In genomic region chr5:148679586-148679985, GRCm38 (mm10) we compare ENCODE assay signal across 19 mouse cellular contexts.
DNase-seq lines count a peak whose midpoint lies in the region; ATAC-seq and TF ChIP-seq lines count a peak whose summit lies in the region.
"Had no signal": no experiment of that assay in that cellular context is flagged by ENCODE, and none has a peak within 500 bp of the region (broad histone marks: within the 10 kb centered on the region; RNA-seq: fewer than 3 reads in every experiment).

No protein-coding gene starts in this region.

- H3K36me3 ChIP-seq in hindbrain, embryonic 14.5 days (replicated peaks; ENCODE audit: control insufficient read depth, insufficient read depth) = no peaks in the 10 kb centered on the region
- H3K36me3 ChIP-seq: embryonic facial prominence, embryonic 13.5 days; G1E; heart, embryonic 15.5 days; hindbrain, embryonic 10.5 days; intestine, embryonic 15.5 days; liver, embryonic 15.5 days had no signal

- no peak overlapping the region for H3K4me2 ChIP-seq in hindbrain, embryonic 14.5 days (replicated peaks)
- H3K4me2 ChIP-seq: embryonic facial prominence, embryonic 13.5 days; heart, embryonic 15.5 days; intestine, embryonic 15.5 days; liver, embryonic 15.5 days had no signal

- TF ChIP-seq CTCF in bone marrow, adult 2 months (IDR thresholded peaks at IDR 0.05; ENCODE audit: control insufficient read depth, insufficient read depth, low read length) = no peak

- no peak overlapping the region for H3K4me3 ChIP-seq in bone marrow, adult 2 months (replicated peaks; ENCODE audit: control insufficient read depth, low read depth, low read length)
- H3K4me3 ChIP-seq in hindbrain, embryonic 14.5 days (replicated peaks; ENCODE audit: low read length) = no peak overlapping the region
- H3K4me3 ChIP-seq: embryonic facial prominence, embryonic 13.5 days; heart, embryonic 15.5 days; hindbrain, embryonic 10.5 days; intestine, embryonic 15.5 days; liver, embryonic 15.5 days had no signal

- DNase-seq in CD4-positive, CD25-positive, alpha-beta regulatory T cell, adult 2 months (ENCODE audit: low read depth, low spot score) = peak; percentile 71
- peak; percentile 50 for DNase-seq in thymus, postnatal 14 days
- DNase-seq in hindbrain, embryonic 14.5 days (ENCODE audit: low spot score) = no peak
- no peak for DNase-seq in layer of hippocampus, postnatal 25 days (ENCODE audit: extremely low spot score in 1 of 2, low spot score in 1 of 2)
- no peak for DNase-seq in heart, postnatal 25 days (ENCODE audit: low spot score)
- DNase-seq: cerebellum, adult 2 months; heart, adult 18-20 months; layer of hippocampus, postnatal 36 days; left cerebral cortex, postnatal 4 days; lung, postnatal 14 days; right cerebral cortex, postnatal 25 days had no signal

- intact Hi-C loops in heart, postnatal 25 days (cut with DNase I) = no loop called here

- H3K9ac ChIP-seq in hindbrain, embryonic 14.5 days = no peak overlapping the region
- H3K9ac ChIP-seq: embryonic facial prominence, embryonic 13.5 days; heart, embryonic 15.5 days; intestine, embryonic 15.5 days; liver, embryonic 15.5 days had no signal

- peak overlapping the region; percentile 30 for H3K27ac ChIP-seq in bone marrow, adult 2 months (ENCODE audit: control insufficient read depth, insufficient read depth, low read depth, low read length, poor library complexity)
- no peak overlapping the region for H3K27ac ChIP-seq in hindbrain, embryonic 14.5 days
- H3K27ac ChIP-seq: embryonic facial prominence, embryonic 13.5 days; heart, embryonic 15.5 days; hindbrain, embryonic 10.5 days; intestine, embryonic 15.5 days; liver, embryonic 15.5 days had no signal

- H3K27me3 ChIP-seq in hindbrain, embryonic 14.5 days (ENCODE audit: control insufficient read depth, insufficient read depth, low read length) = no peaks in the 10 kb centered on the region
- H3K27me3 ChIP-seq: embryonic facial prominence, embryonic 13.5 days; heart, embryonic 15.5 days; intestine, embryonic 15.5 days; liver, embryonic 15.5 days had no signal

- no peaks in the 10 kb centered on the region for H3K9me3 ChIP-seq in hindbrain, embryonic 14.5 days (ENCODE audit: control insufficient read depth, low read length)
- H3K9me3 ChIP-seq: heart, embryonic 15.5 days; intestine, embryonic 15.5 days; liver, embryonic 15.5 days had no signal

- TF ChIP-seq POLR2A in bone marrow, adult 2 months (IDR thresholded peaks at IDR 0.05; ENCODE audit: borderline replicate concordance, control insufficient read depth, low read depth, low read length) = no peak

- H3K4me1 ChIP-seq in bone marrow, adult 2 months (ENCODE audit: control insufficient read depth, insufficient read depth, low read length) = peaks cover 5% of the 10 kb centered on the region; the same call in 1 of the 2 replicates
- H3K4me1 ChIP-seq in hindbrain, embryonic 14.5 days (replicated peaks; ENCODE audit: control insufficient read depth, insufficient read depth, low read length) = no peaks in the 10 kb centered on the region
- H3K4me1 ChIP-seq: embryonic facial prominence, embryonic 13.5 days; heart, embryonic 15.5 days; hindbrain, embryonic 10.5 days; liver, embryonic 15.5 days had no signal

- WGBS in bone marrow, adult 2 months = 62% methylated on average over 4 of the region's 4 CpGs
- whole genome bisulfite sequencing in hindbrain, embryonic 14.5 days = 96% methylated on average over 4 of the region's 4 CpGs

- ATAC-seq in megakaryocyte, adult 5-6 weeks (ENCODE audit: poor library complexity, severe bottlenecking) = peak; percentile 23; the same call in 1 of the 2 replicates
- ATAC-seq in hindbrain, embryonic 14.5 days (ENCODE audit: low FRiP score) = no peak
- ATAC-seq: intestine, embryonic 15.5 days had no signal

Comparison
In these comparisons a context has a peak if more than half of its experiments do, and no peak if none do; other contexts are left out.
1. DNase-seq: peak in CD4-positive, CD25-positive, alpha-beta regulatory T cell, adult 2 months (single experiment) and thymus, postnatal 14 days (single experiment); none in hindbrain, embryonic 14.5 days (single experiment), layer of hippocampus, postnatal 25 days (0 of 2) and heart, postnatal 25 days (single experiment).